Mouse (Mus musculus): ENCODE results near the gene Nr5a1. TPM values are rescaled to one million over a fixed set of nuclear protein-coding genes. Genes with fewer than 3 reads are reported as not detected.

Nr5a1 gene
- polyA plus RNA-seq (2015; fragmentation: Illumina TruSeq; extraction: RNeasy Lipid Tissue Mini Kit (QIAGEN cat#74804); ENCODE audit: low read depth, low replicate concordance) = not detected

GRCm38 (mm10) chr2:38714324-38714723, at the start of gene Nr5a1:
TSS of gene Nr5a1 (minus strand) at chr2:38714542.

GRCm38 (mm10) chr2:38643625-38644427, 70.5 kb downstream of the Nr5a1 start, which contains the start of gene Psmb7:
TSS of gene Psmb7 (minus strand) at chr2:38644087.

Other genes starting within 250 kb of the Nr5a1 start
- 30.5 TPM for gene Nek6, start 202.9 kb downstream of the Nr5a1 start, polyA plus RNA-seq (2015; fragmentation: Illumina TruSeq; extraction: RNeasy Lipid Tissue Mini Kit (QIAGEN cat#74804); ENCODE audit: low read depth, low replicate concordance)
- 268 TPM for gene Psmb7, start 70.5 kb downstream of the Nr5a1 start, polyA plus RNA-seq (2015; fragmentation: Illumina TruSeq; extraction: RNeasy Lipid Tissue Mini Kit (QIAGEN cat#74804); ENCODE audit: low read depth, low replicate concordance)
- 4.9 TPM for gene Nr6a1, start 213.1 kb upstream of the Nr5a1 start, polyA plus RNA-seq (2015; fragmentation: Illumina TruSeq; extraction: RNeasy Lipid Tissue Mini Kit (QIAGEN cat#74804); ENCODE audit: low read depth, low replicate concordance)
- 2.3 TPM for gene Olfml2a, start 217.4 kb upstream of the Nr5a1 start, polyA plus RNA-seq (2015; fragmentation: Illumina TruSeq; extraction: RNeasy Lipid Tissue Mini Kit (QIAGEN cat#74804); ENCODE audit: low read depth, low replicate concordance)